Mouse (Mus musculus) limb, embryonic 13.5 days (tissue): ENCODE results near the gene Mt2. TPM values are rescaled to one million over a fixed set of nuclear protein-coding genes. Genes with fewer than 3 reads are reported as not detected.
A peak's percentile ranks its signal among the peaks of the same experiment; 100 is the strongest.

Experiments used
- ATAC-seq: fragments of 200-750 bp; cut with Nextera tagmentation; 2 replicates; pipeline ENCODE4 v1.8.0; 2017; ENCODE audit warnings: low read depth, moderate number of reproducible peaks, moderate TSS enrichment; ENCODE audit not compliant: low FRiP score
- H3K27ac ChIP-seq: fragments of 300-500 bp; sonication (generic); 2 replicates; pipeline ENCODE4 v1.5.1; 2015; ENCODE audit warnings: inconsistent platforms, mild to moderate bottlenecking, moderate library complexity
- H3K27me3 ChIP-seq: fragments of 300-500 bp; sonication (generic); 2 replicates; pipeline ENCODE4 v1.6.1; 2015; ENCODE audit warnings: mild to moderate bottlenecking, inconsistent platforms
- H3K36me3 ChIP-seq: fragments of 300-500 bp; sonication (generic); 2 replicates; pipeline ENCODE4 v1.6.1; 2015; ENCODE audit warnings: inconsistent platforms, mild to moderate bottlenecking, moderate library complexity
- H3K4me1 ChIP-seq: fragments of 300-500 bp; sonication (generic); 2 replicates; pipeline ENCODE4 v1.6.1; 2015; ENCODE audit warnings: inconsistent platforms
- H3K4me2 ChIP-seq: fragments of 300-500 bp; sonication (generic); replicated peaks from 2 replicates; pipeline ENCODE4 v1.6.1; 2015; ENCODE audit warnings: inconsistent platforms, mild to moderate bottlenecking, moderate library complexity
- H3K4me3 ChIP-seq: fragments of 300-500 bp; sonication (generic); 2 replicates; pipeline ENCODE4 v1.5.1; 2015; ENCODE audit warnings: moderate library complexity, mild to moderate bottlenecking, inconsistent platforms
- H3K9ac ChIP-seq: fragments of 300-500 bp; sonication (generic); 2 replicates; pipeline ENCODE4 v1.6.1; 2015; ENCODE audit warnings: mild to moderate bottlenecking, inconsistent platforms
- H3K9me3 ChIP-seq: fragments of 300-500 bp; sonication (generic); 2 replicates; pipeline ENCODE4 v1.6.1; 2016; ENCODE audit warnings: inconsistent platforms
- WGBS: fragments of 180-500 bp; shearing (Covaris S2); methylation state at CpG from one replicate; pipeline ENCODE4 v1.1.7; 2015; 5-methylcytosine and 5-hydroxymethylcytosine counted together
- polyA plus RNA-seq: library from polyadenylated mRNA; unstranded; fragments of >200 nt; fragmentation: Nextera tagmentation; extraction: Ambion mirVana; gene quantifications from 2 replicates; pipeline ENCODE4 v1.2.1, GENCODE M21; 2015

Gene Mt2
- polyA plus RNA-seq, 1 experiment from 2014 or later: 28.0 TPM

DNA sequence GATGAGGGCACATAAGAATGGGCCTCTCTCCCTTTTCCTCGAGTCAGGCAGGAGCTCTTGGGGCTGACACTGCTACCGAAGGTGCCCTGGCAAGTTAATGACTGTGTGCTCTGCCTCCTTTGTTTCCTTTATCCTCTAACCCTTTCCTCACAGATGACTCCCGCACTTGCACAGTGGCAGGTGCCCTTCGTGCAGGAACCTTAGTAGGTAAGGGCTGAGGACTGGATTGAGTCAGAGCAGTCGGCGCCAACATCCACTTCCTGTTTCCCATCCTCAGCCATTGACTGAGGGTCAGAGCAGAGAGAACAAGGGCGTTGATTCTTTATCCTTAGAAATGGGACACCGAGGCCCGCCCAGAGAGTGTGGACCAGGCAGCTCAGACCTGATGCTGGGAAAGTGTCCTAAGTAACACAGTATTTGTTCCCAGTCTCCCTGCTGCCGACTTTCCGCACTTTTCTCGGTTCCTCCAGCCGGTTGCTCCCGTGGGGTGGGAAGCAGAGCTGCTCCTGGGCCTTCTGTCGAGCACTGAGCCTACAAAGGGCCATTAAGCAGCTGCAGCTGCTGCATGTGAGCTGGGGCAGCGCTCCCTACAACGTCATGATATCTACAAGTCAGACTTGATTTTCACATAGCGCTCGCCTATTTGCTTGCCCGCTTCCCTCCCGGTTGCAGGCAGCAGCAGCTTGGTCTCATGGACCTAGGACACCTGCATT is 15.0 kb downstream of the Mt2 start:
- no peaks in the 10 kb centered on the region for H3K36me3 ChIP-seq
- 30% methylated on average over 21 of the region's 21 CpGs for WGBS
- H3K4me1 ChIP-seq: peaks cover 48% of the 10 kb centered on the region
- no peak overlapping the region for H3K9ac ChIP-seq
- 0 out of 2 replicates have a peak overlapping the region, but pooled peaks have one; percentile 20 for H3K4me3 ChIP-seq
- no peaks in the 10 kb centered on the region for H3K9me3 ChIP-seq
- H3K27ac ChIP-seq: no peak overlapping the region
- peak overlapping the region; percentile 25; the same call in 1 of the 2 replicates for H3K4me2 ChIP-seq
- H3K27me3 ChIP-seq: peaks cover 66% of the 10 kb centered on the region
- no peak for ATAC-seq

DNA sequence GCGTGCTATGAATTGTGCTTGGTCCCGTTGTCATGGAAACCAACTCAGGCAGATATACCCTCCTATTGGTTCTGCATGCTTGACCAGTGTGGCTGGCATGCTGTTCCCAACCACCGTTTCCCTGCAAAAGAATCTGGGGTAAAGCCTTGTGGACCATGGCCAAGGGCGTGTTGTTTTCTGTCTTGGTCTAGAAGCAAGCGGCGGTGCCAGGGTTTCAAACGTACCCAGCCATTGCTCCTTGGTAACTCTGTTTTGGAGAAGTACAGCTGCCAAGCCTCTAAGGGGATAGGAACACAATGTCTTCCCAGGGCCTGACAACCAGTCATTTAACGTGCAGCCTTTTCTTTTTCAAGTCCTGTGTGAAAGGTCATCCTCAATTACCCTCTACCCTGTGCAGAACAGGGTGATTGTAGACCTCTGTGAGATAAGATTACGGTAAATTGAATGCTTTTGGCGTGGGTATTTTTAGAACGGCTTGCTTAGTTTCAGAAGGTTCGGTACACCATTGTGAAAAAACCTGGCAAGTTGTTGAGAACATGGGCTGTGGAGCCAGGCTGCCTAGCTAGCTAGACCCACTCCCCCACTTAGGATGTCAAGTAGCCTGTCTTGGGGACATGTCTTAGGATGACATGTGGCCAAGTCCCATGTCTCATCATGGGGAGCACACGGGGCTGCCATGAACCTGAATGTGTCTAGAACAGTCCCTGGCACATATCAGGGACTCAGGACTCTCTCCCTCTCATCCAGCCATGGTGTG is 17.0 kb downstream of the Mt2 start:
- Histone ChIP-seq H3K27ac (no peak overlapping the region), H3K4me1 (peaks cover 37% of the 10 kb centered on the region), H3K36me3 (no peaks in the 10 kb centered on the region), H3K4me2 (no peak overlapping the region), H3K27me3 (peaks cover 46% of the 10 kb centered on the region), H3K9me3 (no peaks in the 10 kb centered on the region), H3K4me3 (no peak overlapping the region), H3K9ac (no peak overlapping the region)
- 77% methylated on average over 13 of the region's 13 CpGs for WGBS
- no peak for ATAC-seq

DNA sequence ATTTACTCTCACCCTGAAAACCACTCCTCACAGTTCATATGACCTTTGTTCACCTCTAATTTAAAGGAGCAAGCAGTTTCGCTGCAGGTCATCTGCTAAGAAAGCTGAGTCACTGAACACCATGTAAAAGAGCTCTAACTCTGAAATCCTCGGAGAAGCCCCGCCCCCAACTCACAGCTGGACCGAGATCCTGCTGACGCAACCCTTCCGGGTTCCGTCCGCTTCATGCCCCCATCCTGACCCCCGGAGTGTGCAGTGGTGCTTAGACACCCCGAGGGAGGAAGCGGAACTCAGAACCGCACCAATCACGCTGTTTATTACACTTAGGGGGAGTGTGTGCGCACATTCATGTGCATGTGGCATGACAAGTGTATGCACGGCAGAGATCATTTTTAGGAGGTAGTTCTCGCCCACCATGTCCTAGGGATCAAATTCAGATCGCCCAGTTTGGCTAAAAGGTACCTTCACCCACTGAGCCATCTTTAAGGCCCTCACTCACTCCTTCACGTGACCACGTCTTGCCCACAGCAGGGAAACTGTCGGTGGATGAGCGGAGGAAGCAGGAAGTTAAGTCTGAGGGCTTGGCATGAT is 18.7 kb downstream of the Mt2 start:
- WGBS: 20% methylated on average over 21 of the region's 21 CpGs
- ATAC-seq: no peak
- Histone ChIP-seq H3K27me3 (peaks cover 29% of the 10 kb centered on the region), H3K4me1 (peaks cover 33% of the 10 kb centered on the region), H3K27ac (no peak overlapping the region), H3K36me3 (no peaks in the 10 kb centered on the region), H3K9me3 (no peaks in the 10 kb centered on the region), H3K4me3 (peak overlapping the region; percentile 24), H3K9ac (no peak overlapping the region), H3K4me2 (peak overlapping the region; percentile 56)

DNA sequence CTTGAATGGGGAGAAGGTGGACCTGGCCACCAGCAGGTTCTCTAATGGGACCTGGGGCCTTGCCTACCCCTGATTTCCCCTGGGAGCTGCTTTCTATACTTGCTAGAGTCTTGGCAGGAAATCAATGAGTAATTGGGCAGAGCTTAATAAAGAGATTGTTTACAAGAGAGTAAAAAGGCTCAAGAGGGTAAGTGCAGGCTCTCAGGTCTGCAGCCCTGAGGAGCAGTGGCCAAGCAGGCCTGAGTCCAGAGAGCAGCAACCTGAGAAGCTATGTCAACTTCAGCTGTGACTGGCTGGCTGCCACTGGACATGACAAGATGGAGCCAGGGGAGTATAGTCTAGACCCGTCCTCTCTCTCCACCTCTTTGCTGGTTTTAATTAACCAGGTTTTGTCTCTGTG is 20.5 kb downstream of the Mt2 start:
- Histone ChIP-seq H3K9ac (no peak overlapping the region), H3K4me1 (peaks cover 17% of the 10 kb centered on the region), H3K4me2 (no peak overlapping the region), H3K27ac (no peak overlapping the region), H3K4me3 (no peak overlapping the region), H3K36me3 (no peaks in the 10 kb centered on the region), H3K9me3 (no peaks in the 10 kb centered on the region), H3K27me3 (peaks cover 12% of the 10 kb centered on the region)
- 16% methylated on average over 1 of the region's 1 CpGs for WGBS
- no peak for ATAC-seq

DNA sequence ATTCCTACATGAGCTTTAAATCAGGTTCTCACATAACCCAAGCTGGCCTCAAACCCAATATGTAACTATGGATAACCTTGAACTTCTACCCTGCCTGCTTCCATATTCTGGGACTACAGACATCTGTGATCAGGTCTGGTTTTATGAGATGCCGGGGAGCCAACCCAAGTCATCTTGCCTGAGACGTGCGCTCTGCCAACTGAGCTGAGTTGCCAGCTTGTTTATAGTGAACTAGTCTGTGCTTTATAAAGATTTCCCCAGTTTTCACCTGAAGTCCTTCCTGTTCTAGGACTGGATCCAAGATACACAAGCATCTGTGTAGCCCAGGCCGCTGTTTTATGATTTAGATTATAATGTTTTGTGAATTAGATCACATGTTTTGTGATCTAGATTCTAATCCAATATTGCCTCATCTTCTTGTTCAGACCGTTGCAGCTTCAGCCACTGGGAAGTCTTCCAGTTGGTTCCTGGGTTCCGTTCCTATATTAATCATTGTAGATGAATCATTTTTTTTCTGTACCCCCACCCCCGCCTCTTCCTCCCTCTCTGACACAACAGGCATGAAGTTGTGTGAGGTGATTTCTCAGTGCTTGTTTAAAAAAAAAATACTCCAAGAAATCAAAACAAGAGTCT is 22.2 kb downstream of the Mt2 start:
- no peak for ATAC-seq
- Histone ChIP-seq H3K27ac (no peak overlapping the region), H3K4me2 (no peak overlapping the region), H3K9me3 (no peaks in the 10 kb centered on the region), H3K4me1 (peaks cover 17% of the 10 kb centered on the region), H3K4me3 (no peak overlapping the region), H3K9ac (no peak overlapping the region), H3K36me3 (no peaks in the 10 kb centered on the region), H3K27me3 (peaks cover 3% of the 10 kb centered on the region)
- WGBS: 83% methylated on average over 7 of the region's 7 CpGs

DNA sequence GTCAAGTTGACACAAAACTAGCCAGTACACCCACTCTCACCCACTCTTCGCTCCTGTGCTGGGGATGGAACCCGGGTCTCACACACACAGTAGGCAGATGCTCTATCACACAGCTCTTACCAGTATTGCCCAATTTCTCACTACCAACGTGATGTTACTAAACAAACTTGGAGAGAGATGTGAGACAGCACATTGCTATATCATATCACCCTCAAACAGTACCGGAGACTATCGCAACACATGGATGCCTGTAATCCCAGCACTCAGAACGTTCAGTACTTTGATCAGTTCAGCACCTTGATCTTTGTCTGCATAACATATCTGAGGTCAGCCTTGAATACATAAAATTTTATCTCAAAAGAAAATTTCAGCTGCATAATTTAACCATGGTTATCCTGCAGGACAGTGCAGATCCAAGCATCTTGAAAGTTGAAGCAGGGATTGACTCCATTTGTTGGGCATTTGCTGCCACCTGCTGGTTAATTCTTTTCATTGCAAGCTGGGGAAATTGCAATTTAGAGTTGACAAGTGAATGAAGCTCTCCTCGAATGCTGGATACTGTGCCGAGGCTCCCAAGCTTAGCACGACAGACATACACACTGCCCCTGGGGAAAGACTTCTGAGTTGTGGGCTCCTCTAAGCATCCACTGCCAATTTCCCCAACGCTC is 26.9 kb downstream of the Mt2 start:
- WGBS: 46% methylated on average over 10 of the region's 10 CpGs
- no peaks in the 10 kb centered on the region for H3K9me3 ChIP-seq
- H3K4me3 ChIP-seq: no peak overlapping the region
- ATAC-seq: no peak
- H3K27ac ChIP-seq: no peak overlapping the region
- no peak overlapping the region for H3K4me2 ChIP-seq
- no peaks in the 10 kb centered on the region for H3K27me3 ChIP-seq
- H3K4me1 ChIP-seq: no peaks in the 10 kb centered on the region
- no peaks in the 10 kb centered on the region for H3K36me3 ChIP-seq
- H3K9ac ChIP-seq: no peak overlapping the region

DNA sequence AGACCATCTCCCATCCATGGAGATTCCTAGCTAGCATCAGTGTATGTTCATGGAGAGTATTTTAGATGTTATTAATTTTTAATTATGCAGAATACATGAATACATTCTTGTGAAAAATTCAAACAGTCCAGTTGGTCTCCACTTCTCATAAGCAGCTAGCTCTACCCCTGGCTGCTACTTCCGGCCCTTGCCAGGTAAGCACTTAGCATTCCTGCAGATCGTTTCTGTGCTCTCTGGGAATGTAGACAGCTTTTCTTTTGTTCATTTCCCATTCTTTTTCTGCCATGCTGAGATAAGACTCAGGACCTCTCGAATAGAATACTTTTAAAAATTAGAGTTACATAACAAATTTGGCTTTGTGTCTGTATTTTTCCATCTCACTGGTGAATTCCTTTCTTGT is 31.6 kb downstream of the Mt2 start:
- Histone ChIP-seq H3K27ac (no peak overlapping the region), H3K9me3 (no peaks in the 10 kb centered on the region)
- WGBS: 61% methylated on average over 3 of the region's 3 CpGs

DNA sequence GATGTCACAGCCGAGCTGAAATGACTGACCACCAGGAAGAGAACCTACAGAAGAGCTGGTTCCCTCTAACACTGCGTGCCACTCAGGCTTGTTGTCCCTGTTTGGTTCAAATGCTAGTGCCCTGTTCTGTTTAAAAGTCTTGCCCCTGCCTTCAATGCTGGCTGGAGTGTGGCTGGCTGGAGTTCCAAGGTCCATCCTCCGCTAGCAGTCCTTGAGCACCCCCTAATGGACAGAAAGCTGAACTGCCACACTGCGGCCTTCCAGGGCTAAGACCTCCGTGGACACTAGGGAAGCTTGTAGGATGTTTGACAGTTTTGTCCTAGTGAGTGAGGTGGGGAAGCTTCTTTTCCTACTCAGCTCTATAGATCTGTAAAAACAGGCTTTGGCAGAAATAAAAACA is 33.3 kb downstream of the Mt2 start:
- no peak overlapping the region for H3K4me3 ChIP-seq
- ATAC-seq: no peak
- no peaks in the 10 kb centered on the region for H3K36me3 ChIP-seq
- no peak overlapping the region for H3K27ac ChIP-seq
- 18% methylated on average over 5 of the region's 5 CpGs for WGBS
- H3K4me2 ChIP-seq: no peak overlapping the region
- no peak overlapping the region for H3K9ac ChIP-seq
- no peaks in the 10 kb centered on the region for H3K4me1 ChIP-seq
- H3K9me3 ChIP-seq: no peaks in the 10 kb centered on the region
- H3K27me3 ChIP-seq: no peaks in the 10 kb centered on the region

More for the DNA sequence above, 31.6 kb downstream of the Mt2 start:
- no peaks in the 10 kb centered on the region for H3K27me3 ChIP-seq
- no peak overlapping the region for H3K9ac ChIP-seq
- no peak overlapping the region for H3K4me2 ChIP-seq
- H3K36me3 ChIP-seq: no peaks in the 10 kb centered on the region
- H3K4me3 ChIP-seq: no peak overlapping the region
- H3K4me1 ChIP-seq: no peaks in the 10 kb centered on the region
- ATAC-seq: no peak

DNA sequence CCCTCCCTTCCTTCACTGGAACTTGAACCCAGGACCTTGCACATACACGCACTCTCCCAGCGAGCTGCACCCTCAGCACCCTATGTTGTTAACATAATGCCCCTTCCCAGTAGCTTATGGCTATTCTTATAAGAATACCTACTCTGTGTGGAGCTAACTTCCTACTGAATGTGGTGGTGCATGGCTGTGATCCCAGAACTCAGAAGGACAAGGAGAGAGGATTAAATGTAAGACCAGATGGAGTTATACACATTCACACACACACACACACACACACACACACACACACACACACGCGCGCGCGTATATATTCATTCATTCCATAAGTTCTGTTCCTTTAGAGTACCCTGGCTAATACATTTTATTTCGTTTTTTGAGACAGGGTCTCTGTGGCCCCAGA is 33.8 kb downstream of the Mt2 start:
- ATAC-seq: 0 out of 2 replicates have a peak, but pooled peaks have one; percentile 11
- Histone ChIP-seq H3K36me3 (no peaks in the 10 kb centered on the region), H3K9ac (no peak overlapping the region), H3K27ac (no peak overlapping the region), H3K9me3 (no peaks in the 10 kb centered on the region), H3K27me3 (no peaks in the 10 kb centered on the region), H3K4me3 (no peak overlapping the region), H3K4me1 (no peaks in the 10 kb centered on the region), H3K4me2 (no peak overlapping the region)
- 69% methylated on average over 8 of the region's 8 CpGs for WGBS

DNA sequence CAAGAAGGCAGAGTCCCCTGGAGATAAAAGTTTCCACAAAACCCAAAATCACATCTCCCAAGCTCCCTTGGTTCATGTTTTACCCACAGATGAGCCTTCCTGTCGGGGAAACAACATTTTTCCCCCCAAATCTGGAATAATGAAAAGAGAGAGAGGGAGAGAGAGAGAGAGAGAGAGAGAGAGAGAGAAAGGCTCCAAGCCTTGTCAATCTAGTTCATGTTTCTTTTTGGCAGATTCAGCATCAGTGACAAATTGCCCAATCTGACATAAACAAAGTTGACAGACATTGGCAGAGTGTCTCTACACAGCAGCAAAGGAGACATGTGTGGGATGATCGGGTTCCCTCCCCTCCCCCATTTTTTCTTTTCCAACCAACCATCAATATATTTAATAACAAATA is 35.0 kb downstream of the Mt2 start:
- Histone ChIP-seq H3K36me3 (no peaks in the 10 kb centered on the region), H3K4me1 (no peaks in the 10 kb centered on the region), H3K9ac (no peak overlapping the region), H3K27ac (no peak overlapping the region), H3K4me2 (no peak overlapping the region), H3K27me3 (no peaks in the 10 kb centered on the region), H3K9me3 (no peaks in the 10 kb centered on the region), H3K4me3 (no peak overlapping the region)
- 73% methylated on average over 2 of the region's 2 CpGs for WGBS
- ATAC-seq: no peak

DNA sequence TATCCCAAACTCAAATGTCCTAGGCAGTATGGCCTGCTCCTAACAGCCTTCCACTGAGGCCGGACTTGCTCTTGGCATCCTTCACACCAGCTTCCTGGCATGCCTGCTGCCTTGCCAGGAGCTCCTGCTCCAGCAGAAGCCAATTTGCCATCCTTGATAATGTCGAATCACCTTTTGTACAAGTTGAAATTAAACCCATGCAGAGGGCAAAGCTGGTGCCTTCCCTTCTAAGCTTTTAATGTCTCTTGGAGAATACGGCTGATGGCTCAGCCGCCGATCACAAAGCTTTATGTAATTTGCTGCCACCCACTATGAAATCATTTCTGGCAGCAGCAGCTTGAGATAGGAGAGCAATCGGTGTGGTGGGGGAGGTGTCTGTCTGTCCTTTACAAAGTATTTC is 37.2 kb downstream of the Mt2 start:
- no peak overlapping the region for H3K9ac ChIP-seq
- H3K36me3 ChIP-seq: no peaks in the 10 kb centered on the region
- no peak overlapping the region for H3K27ac ChIP-seq
- peaks cover 4% of the 10 kb centered on the region for H3K4me1 ChIP-seq
- ATAC-seq: no peak
- H3K9me3 ChIP-seq: no peaks in the 10 kb centered on the region
- WGBS: 79% methylated on average over 6 of the region's 6 CpGs
- H3K4me3 ChIP-seq: no peak overlapping the region
- no peaks in the 10 kb centered on the region for H3K27me3 ChIP-seq
- H3K4me2 ChIP-seq: no peak overlapping the region

DNA sequence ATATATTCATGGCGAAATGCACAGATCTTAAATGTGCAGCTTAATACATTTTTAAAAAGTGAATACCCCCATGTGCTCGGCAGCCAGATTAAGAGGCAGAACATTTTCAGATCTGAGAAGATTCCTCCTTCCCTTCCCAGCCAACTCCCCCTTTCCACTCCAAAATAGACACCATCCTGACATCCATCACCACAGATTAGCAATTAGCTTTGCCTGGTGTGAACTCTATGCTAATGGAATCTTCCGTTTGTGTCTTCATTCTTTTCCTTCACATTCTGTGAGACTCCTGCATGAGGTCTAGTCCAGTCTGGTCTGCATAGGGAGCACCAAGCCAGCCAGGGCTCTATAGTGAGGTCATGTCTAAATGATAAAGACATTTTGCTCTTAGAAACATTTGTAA is 37.8 kb downstream of the Mt2 start:
- no peak overlapping the region for H3K4me2 ChIP-seq
- H3K27me3 ChIP-seq: no peaks in the 10 kb centered on the region
- H3K4me3 ChIP-seq: no peak overlapping the region
- 65% methylated on average over 3 of the region's 3 CpGs for WGBS
- no peaks in the 10 kb centered on the region for H3K36me3 ChIP-seq
- no peak overlapping the region for H3K9ac ChIP-seq
- peaks cover 8% of the 10 kb centered on the region for H3K4me1 ChIP-seq
- no peak overlapping the region for H3K27ac ChIP-seq
- ATAC-seq: no peak
- H3K9me3 ChIP-seq: no peaks in the 10 kb centered on the region
